Mouse (Mus musculus): ENCODE data around the gene Pfkfb2. TPM values are rescaled to one million over a fixed set of nuclear protein-coding genes. Genes with fewer than 3 reads are reported as not detected.

Gene Pfkfb2
- total and polyA plus RNA-seq, 3 experiments, result 13.6 to 13.9 TPM; not detected in 1

- Histone ChIP-seq H3K9ac (ENCODE audit: control insufficient read depth, low read depth, low read length, poor library complexity, severe bottlenecking) (peak overlapping the region; percentile 69), H3K27me3 (ENCODE audit: control insufficient read depth in 1 of 2, insufficient read depth in 2 of 2, low read length in 2 of 2) (no peaks in the 10 kb centered on the region), H3K36me3 (ENCODE audit: control insufficient read depth in 1 of 2, insufficient read depth in 2 of 2, low read length in 2 of 2) (peaks cover 0 to 42% of the 10 kb centered on the region in 2 experiments; a peak in 2 of 4 replicates), H3K9me3 (replicated peaks; ENCODE audit: insufficient read depth, low read length) (no peaks in the 10 kb centered on the region), H3K4me3 (ENCODE audit: control insufficient read depth in 1 of 2, insufficient read depth in 1 of 2, low read depth in 2 of 2, low read length in 2 of 2) (peak overlapping the region; percentile 57 to 71), H3K27ac (ENCODE audit: control insufficient read depth, low read depth, low read length) (peak overlapping the region; percentile 96), H3K4me1 (ENCODE audit: control insufficient read depth in 1 of 2, insufficient read depth in 2 of 2, low read length in 2 of 2) (peaks cover 27 to 48% of the 10 kb centered on the region in 2 experiments), H3K79me2 (ENCODE audit: control insufficient read depth, insufficient read depth, low read length, poor library complexity) (peaks cover 4% of the 10 kb centered on the region)
- DNase-seq (ENCODE audit: low read depth, low spot score), result peak; percentile 96
- TF ChIP-seq ZNF384 (IDR thresholded peaks at IDR 0.05; ENCODE audit: low read depth, low read length), result 0 out of 2 replicates have a peak, but pooled peaks have one; percentile 23
- TF ChIP-seq SMC3 (IDR thresholded peaks at IDR 0.05; ENCODE audit: low read depth, low read length), result no peak
- peak; percentile 96 to 99 for TF ChIP-seq EP300 (IDR thresholded peaks at IDR 0.05; ENCODE audit: low read depth in 1 of 2, low read length in 2 of 2)
- TF ChIP-seq ELF1 (IDR thresholded peaks at IDR 0.05; ENCODE audit: low read depth, low read length), result peak; percentile 39
- TF ChIP-seq CTCF (IDR thresholded peaks at IDR 0.05 in 2 of 3, conservative IDR thresholded peaks at IDR 0.05 in 1 of 3; ENCODE audit: control insufficient read depth in 1 of 3, insufficient read depth in 1 of 3, low read depth in 2 of 3, low read length in 3 of 3, poor library complexity in 1 of 3, severe bottlenecking in 1 of 3), result no peak
- no peak for TF ChIP-seq KAT2A (conservative IDR thresholded peaks at IDR 0.05; ENCODE audit: low read depth, low read length)
- peak; percentile 87 for TF ChIP-seq RCOR1 (IDR thresholded peaks at IDR 0.05; ENCODE audit: low read depth, low read length)
- peak; percentile 70 for TF ChIP-seq MYC (IDR thresholded peaks at IDR 0.05; ENCODE audit: low read depth, low read length)
- TF ChIP-seq JUND (IDR thresholded peaks at IDR 0.05; ENCODE audit: low read depth, low read length), result peak; percentile 87; the same call in 1 of the 2 replicates
- no peak for TF ChIP-seq CHD1 (IDR thresholded peaks at IDR 0.05; ENCODE audit: low read depth, low read length)
- peak; percentile 45; the same call in 1 of the 2 replicates for TF ChIP-seq POLR2AphosphoS2 (IDR thresholded peaks at IDR 0.05; ENCODE audit: low read length)
- TF ChIP-seq HCFC1 (IDR thresholded peaks at IDR 0.05; ENCODE audit: low read depth, low read length), result peak; percentile 54; the same call in 1 of the 2 replicates
- TF ChIP-seq TBP (IDR thresholded peaks at IDR 0.05; ENCODE audit: low read depth, low read length), result peak; percentile 89
- peak; percentile 63; the same call in 1 of the 2 replicates for TF ChIP-seq BHLHE40 (IDR thresholded peaks at IDR 0.05; ENCODE audit: borderline replicate concordance, low read depth, low read length)
- TF ChIP-seq TAL1 (IDR thresholded peaks at IDR 0.05; ENCODE audit: low read length), result peak; percentile 97
- TF ChIP-seq ZMIZ1 (IDR thresholded peaks at IDR 0.05; ENCODE audit: low read depth, low read length), result peak; percentile 49; the same call in 1 of the 2 replicates
- no peak for TF ChIP-seq ZC3H11A (IDR thresholded peaks at IDR 0.05; ENCODE audit: low read depth, low read length)
- peak; percentile 37 for TF ChIP-seq CHD2 (IDR thresholded peaks at IDR 0.05; ENCODE audit: low read length)
- TF ChIP-seq ETS1 (IDR thresholded peaks at IDR 0.05; ENCODE audit: low read depth, low read length), result peak; percentile 96
- TF ChIP-seq MAZ (IDR thresholded peaks at IDR 0.05; ENCODE audit: low read depth, low read length), result peak; percentile 85; the same call in 1 of the 2 replicates
- TF ChIP-seq E2F4 (IDR thresholded peaks at IDR 0.05; ENCODE audit: borderline replicate concordance, low read depth, low read length), result no peak
- no peak for TF ChIP-seq USF1 (IDR thresholded peaks at IDR 0.05; ENCODE audit: low read depth, low read length)
- peak; percentile 91 for TF ChIP-seq MAFK (IDR thresholded peaks at IDR 0.05; ENCODE audit: borderline replicate concordance, low read depth, low read length)
- TF ChIP-seq GATA1 (IDR thresholded peaks at IDR 0.05; ENCODE audit: low read depth, low read length), result peak; percentile 99
- peak; percentile 99 for TF ChIP-seq TCF12 (IDR thresholded peaks at IDR 0.05; ENCODE audit: low read depth, low read length)
- TF ChIP-seq POLR2AphosphoS5 (IDR thresholded peaks at IDR 0.05; ENCODE audit: borderline replicate concordance, low read depth, low read length), result no peak
- TF ChIP-seq MYB (IDR thresholded peaks at IDR 0.05; ENCODE audit: low read depth, low read length), result peak; percentile 87
- no peak for TF ChIP-seq USF2 (IDR thresholded peaks at IDR 0.05; ENCODE audit: borderline replicate concordance in 1 of 2, insufficient read depth in 1 of 2, low read depth in 1 of 2, low read length in 2 of 2)
- TF ChIP-seq RAD21 (IDR thresholded peaks at IDR 0.05; ENCODE audit: low read depth, low read length), result no peak
- peak; percentile 65 to 94; a peak in 3 of 4 replicates for TF ChIP-seq POLR2A (IDR thresholded peaks at IDR 0.05; ENCODE audit: control insufficient read depth in 1 of 2, insufficient read depth in 1 of 2, low read depth in 1 of 2, low read length in 2 of 2, poor library complexity in 1 of 2)
- peak; percentile 79 for TF ChIP-seq MXI1 (IDR thresholded peaks at IDR 0.05; ENCODE audit: low read depth, low read length)
- peak; percentile 97 for TF ChIP-seq GABPA (IDR thresholded peaks at IDR 0.05; ENCODE audit: low read depth, low read length)
- no peak for TF ChIP-seq MEF2A (IDR thresholded peaks at IDR 0.05; ENCODE audit: extremely low read depth, insufficient replicate concordance, low read depth, low read length, poor library complexity, severe bottlenecking)
- peak; percentile 94 for TF ChIP-seq SIN3A (IDR thresholded peaks at IDR 0.05; ENCODE audit: low read length)
- peak; percentile 71 for TF ChIP-seq NELFE (IDR thresholded peaks at IDR 0.05; ENCODE audit: low read depth, low read length)
These were observed 12.0 kb upstream of the Pfkfb2 start for GRCm38 (mm10) chr1:130740781-130741720.
